Mouse (Mus musculus) lung, adult 2 months (tissue): Measurements from ENCODE around the gene Lgals9.

Experiments used
- CTCF ChIP-seq: fragments of 200-500 bp; IDR thresholded peaks from 2 replicates; pipeline ENCODE4 v1.5.1; 2011; ENCODE audit warnings: mild to moderate bottlenecking, low read length, control low read depth; ENCODE audit not compliant: insufficient read depth
- POLR2A ChIP-seq: fragments of 200-500 bp; IDR thresholded peaks from 2 replicates; pipeline ENCODE4 v1.6.1; 2011; ENCODE audit warnings: low read depth, mild to moderate bottlenecking, control low read depth, low read length, borderline replicate concordance; ENCODE audit errors: extremely low read depth

DNA sequence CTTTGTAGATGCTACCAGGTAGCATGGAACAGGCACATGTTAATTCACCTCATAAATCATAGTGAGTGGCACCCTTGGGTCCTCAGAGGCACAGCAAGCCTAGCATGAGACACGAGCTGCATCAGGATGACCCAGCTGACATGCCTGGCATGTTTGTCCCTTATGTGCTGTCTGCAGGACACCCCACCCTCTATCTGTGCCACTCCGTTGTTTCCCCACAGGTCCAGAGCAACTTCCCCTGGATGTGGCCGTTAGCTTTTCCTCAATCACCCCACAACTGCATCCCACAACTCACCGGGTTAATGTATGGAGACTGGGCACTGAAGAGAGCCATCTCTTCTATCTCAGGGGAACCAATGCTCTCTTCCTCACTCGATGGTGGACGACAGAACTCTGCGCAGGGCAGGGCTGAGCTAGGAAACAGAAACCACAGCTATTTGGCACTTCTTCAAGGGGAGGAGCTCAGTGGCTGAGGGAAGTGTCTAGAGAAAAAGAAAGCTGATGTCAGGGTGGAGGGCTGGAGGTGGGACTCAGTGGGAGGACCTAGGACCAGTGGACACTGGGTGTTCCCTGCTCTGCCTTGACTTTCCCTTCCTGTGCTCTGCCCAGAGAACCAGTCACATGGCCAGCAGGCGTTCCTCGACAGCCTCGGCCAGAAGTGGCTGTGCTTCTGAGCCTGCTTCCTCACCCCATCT, at the start of gene Lgals9:
- TF ChIP-seq CTCF: no peak
- TF ChIP-seq POLR2A: peak; percentile 93
